In the genomic region with DNA sequence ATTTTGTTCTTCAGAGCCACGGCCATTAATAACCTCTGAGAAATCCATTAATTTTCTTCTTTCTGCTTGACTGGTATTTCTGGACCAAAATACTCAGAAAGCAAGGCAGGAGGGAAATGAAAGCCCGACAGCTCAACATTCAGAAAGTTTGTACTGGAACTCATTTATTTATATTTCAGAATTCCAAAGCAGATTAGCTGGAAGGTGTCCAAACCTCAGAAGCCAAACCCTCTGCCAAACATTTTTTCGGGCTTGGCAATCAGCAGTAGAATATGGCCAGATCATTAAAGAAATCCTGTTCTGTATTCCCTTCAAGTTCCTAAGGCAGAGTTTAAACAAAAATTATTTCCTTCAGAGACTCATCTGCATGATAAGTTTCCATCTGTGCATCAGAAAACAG, we compare ENCODE assay signal across 8 mouse cellular contexts.
DNase-seq lines count a peak whose midpoint lies in the region.

No protein-coding gene starts in this region.

- intact Hi-C loops in left cerebral cortex, postnatal 10 days (cut with DNase I) = no loop called here

- peak; percentile 42 to 76 for DNase-seq in adrenal gland, adult (ENCODE audit: inconsistent age in 2 of 2, low spot score in 1 of 2)
- DNase-seq in adrenal gland, adult 18-20 months (ENCODE audit: low spot score in 2 of 2) = no peak
- peak; percentile 27 to 33 for DNase-seq in left cerebral cortex, postnatal 10 days (ENCODE audit: extremely low spot score in 1 of 2, low spot score in 2 of 2)
- DNase-seq in left cerebral cortex, adult 11 months (ENCODE audit: low spot score) = no peak
- peak; percentile 36 for DNase-seq in gastrocnemius, postnatal 25 days
- DNase-seq in layer of hippocampus, postnatal 10 days (ENCODE audit: low spot score in 2 of 2) = peak; percentile 24 to 25
- peak; percentile 28 to 33 for DNase-seq in urinary bladder, postnatal 36 days (ENCODE audit: low spot score in 2 of 2)
- DNase-seq in spleen, postnatal 14 days (ENCODE audit: low spot score in 2 of 2) = no peak

Comparison
In these comparisons a context has a peak if more than half of its experiments do, and no peak if none do; other contexts are left out.
1. DNase-seq: peak in adrenal gland, adult (2 of 2), left cerebral cortex, postnatal 10 days (2 of 2), gastrocnemius, postnatal 25 days (single experiment), layer of hippocampus, postnatal 10 days (2 of 2) and urinary bladder, postnatal 36 days (2 of 2); none in adrenal gland, adult 18-20 months (0 of 2), left cerebral cortex, adult 11 months (single experiment) and spleen, postnatal 14 days (0 of 2).